Mouse (Mus musculus): ENCODE data around the gene Nyap2.

- TF ChIP-seq EP300 (IDR thresholded peaks at IDR 0.05; ENCODE audit: low read depth) = no peak
- peak; percentile 54 for TF ChIP-seq CTCF (IDR thresholded peaks at IDR 0.05; ENCODE audit: low read depth)
Measured at GRCm38 (mm10) chr1:81300735-81301134, 224.0 kb downstream of the Nyap2 start.
